Mouse (Mus musculus): Measurements from ENCODE around the gene Ppbp. TPM values are rescaled to one million over a fixed set of nuclear protein-coding genes. Genes with fewer than 3 reads are reported as not detected.

Ppbp gene
- not detected for polyA plus RNA-seq (2014; fragmentation: Illumina TruSeq; extraction: RNeasy Lipid Tissue Mini Kit (QIAGEN cat#74804); ENCODE audit: low read depth, low replicate concordance)

DNA sequence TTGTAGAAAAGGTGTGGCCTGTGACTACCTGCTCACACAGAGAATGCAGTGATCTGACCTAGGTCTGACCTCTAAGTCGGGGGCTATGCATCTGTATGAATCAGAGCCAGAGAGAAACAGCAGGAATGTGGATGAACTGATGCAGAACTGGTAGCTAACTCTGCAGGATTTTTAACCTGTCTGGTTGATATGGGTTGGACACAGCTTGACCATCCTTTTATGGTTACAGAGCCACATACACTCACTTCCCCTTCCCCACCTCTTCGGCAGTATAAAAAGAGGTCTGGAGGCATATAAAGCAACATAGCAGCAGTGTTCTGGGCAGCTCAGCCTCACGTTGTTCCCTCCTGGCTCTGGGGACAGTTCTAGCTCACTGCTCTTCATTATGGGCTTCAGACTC, at the start of gene Ppbp:
Gene Ppbp (plus strand): TSS at position 301 of the 400 bp plus-strand sequence.

DNA sequence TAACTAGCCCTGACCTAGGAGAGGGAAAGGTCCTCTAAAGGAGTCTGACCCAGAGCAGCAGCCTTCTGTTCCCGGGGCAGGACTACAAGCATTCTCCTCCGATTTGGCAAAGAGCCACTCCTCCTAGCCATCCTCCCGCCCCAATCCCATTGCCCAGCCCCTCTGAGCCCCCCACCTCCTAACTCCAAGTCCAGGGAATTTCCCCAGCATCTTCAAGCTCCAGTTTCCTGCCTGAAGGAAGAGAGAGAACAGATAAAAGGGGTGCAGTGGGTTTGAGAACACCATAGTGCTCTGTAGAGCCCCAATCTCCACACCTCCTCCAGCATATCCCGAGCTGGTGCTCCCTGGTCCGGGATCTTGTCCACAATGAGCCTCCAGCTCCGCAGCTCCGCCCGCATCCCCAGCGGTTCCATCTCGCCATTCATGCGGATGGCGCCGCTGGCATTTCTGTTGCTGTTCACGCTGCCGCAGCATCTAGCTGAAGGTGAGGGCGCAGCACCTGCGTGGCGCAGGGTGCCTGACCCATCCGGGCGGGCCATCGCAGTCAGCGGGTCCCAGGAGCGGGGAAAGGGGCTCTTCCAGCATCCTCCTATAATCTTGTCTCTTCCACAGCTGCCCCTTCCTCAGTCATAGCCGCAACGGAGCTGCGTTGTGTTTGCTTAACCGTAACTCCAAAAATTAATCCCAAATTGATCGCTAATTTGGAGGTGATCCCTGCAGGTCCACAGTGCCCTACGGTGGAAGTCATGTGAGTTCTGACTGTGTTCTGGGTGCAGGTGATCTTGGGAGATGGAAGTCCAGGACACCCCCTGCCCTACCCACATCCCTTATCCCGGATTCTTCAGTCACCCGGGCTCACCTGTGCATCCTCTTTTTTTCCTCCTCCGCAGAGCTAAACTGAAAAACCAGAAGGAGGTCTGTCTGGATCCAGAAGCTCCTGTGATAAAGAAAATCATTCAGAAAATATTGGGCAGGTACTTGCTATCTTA, 8.9 kb upstream of the Ppbp start, which contains the start of gene Cxcl5:
Gene Cxcl5 (plus strand): TSS at position 284 of the 989 bp plus-strand sequence.

GRCm38 (mm10) chr5:90771880-90772653, 3.7 kb downstream of the Ppbp start, which contains the start of gene Pf4:
Gene Pf4, plus strand, starts transcription at chr5:90772435.

DNA sequence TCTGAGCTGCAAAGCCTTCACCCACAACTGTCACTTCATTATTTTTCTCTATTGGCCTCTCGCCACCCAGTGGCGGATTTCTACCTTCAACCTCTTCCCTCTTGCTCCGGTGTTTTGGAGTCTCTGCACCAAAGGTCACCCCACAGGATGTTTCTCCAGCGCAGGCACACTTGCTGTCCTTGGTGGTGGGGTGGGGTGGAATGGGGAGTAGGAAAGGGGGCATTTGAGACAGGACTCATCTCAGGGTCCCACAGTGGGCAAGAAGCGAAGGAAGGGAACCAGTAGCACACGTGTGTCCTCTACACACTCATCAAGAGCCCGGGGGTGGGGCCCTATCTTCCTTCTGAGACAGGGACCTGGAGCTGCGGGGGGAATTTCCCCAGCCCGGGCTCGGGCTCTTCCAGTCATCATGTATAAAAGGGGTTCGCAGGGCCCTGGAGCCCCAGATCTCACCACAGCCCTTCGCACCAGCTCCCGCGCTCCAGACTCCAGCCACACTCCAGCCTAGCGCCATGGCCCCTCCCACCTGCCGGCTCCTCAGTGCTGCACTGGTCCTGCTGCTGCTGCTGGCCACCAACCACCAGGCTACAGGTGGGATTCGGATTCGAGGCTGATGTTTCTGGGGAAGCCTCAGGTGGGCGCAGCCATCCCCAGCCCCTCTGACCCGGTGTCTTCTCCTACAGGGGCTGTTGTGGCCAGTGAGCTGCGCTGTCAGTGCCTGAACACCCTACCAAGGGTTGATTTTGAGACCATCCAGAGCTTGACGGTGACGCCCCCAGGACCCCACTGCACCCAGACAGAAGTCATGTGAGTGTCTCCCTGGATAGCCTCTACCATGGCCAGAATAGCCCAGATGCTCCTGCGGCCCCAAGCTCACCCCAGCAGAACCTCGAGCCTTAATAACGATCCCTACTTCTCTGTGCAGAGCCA, 17.6 kb downstream of the Ppbp start, which contains the start of gene Cxcl3:
Gene Cxcl3 (plus strand): TSS at position 445 of the 930 bp plus-strand sequence.

DNA sequence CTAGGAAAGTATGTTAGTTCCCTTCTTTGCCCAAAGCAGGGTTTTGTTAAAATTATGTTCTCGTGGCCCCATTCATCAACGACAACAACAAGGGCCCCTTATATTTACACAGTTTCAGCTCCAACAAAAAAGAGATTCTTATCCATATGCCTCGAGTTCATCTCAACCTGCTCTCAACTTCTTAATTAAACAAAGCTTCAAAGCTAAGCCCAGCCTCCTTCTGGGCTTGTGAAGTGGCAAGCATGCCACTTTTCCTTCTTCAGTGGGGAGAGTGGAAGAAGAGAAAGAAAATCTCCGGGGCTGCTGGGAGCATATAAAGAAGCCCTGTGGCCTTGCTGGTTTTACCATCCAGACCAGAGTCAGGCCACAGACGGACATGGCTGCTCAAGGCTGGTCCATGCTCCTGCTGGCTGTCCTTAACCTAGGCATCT, 25.9 kb downstream of the Ppbp start, which contains the start of gene Cxcl15:
Gene Cxcl15 (plus strand): TSS at position 340 of the 431 bp plus-strand sequence.

Other genes starting within 250 kb of the Ppbp start
- 3.3 TPM for gene Afm, start 249.6 kb upstream of the Ppbp start, polyA plus RNA-seq (2014; fragmentation: Illumina TruSeq; extraction: RNeasy Lipid Tissue Mini Kit (QIAGEN cat#74804); ENCODE audit: low read depth, low replicate concordance)
- gene 5830473C10Rik, start 207.4 kb upstream of the Ppbp start, polyA plus RNA-seq (2014; fragmentation: Illumina TruSeq; extraction: RNeasy Lipid Tissue Mini Kit (QIAGEN cat#74804); ENCODE audit: low read depth, low replicate concordance): not detected
- 0.90 TPM for gene Rassf6, start 127.9 kb upstream of the Ppbp start, polyA plus RNA-seq (2014; fragmentation: Illumina TruSeq; extraction: RNeasy Lipid Tissue Mini Kit (QIAGEN cat#74804); ENCODE audit: low read depth, low replicate concordance)
- not detected for gene Cxcl5, start 9.2 kb upstream of the Ppbp start, polyA plus RNA-seq (2014; fragmentation: Illumina TruSeq; extraction: RNeasy Lipid Tissue Mini Kit (QIAGEN cat#74804); ENCODE audit: low read depth, low replicate concordance)
- gene Pf4, start 3.9 kb downstream of the Ppbp start, polyA plus RNA-seq (2014; fragmentation: Illumina TruSeq; extraction: RNeasy Lipid Tissue Mini Kit (QIAGEN cat#74804); ENCODE audit: low read depth, low replicate concordance): 4.8 TPM
- gene Cxcl3, start 17.6 kb downstream of the Ppbp start, polyA plus RNA-seq (2014; fragmentation: Illumina TruSeq; extraction: RNeasy Lipid Tissue Mini Kit (QIAGEN cat#74804); ENCODE audit: low read depth, low replicate concordance): not detected
- gene Cxcl15, start 26.0 kb downstream of the Ppbp start, polyA plus RNA-seq (2014; fragmentation: Illumina TruSeq; extraction: RNeasy Lipid Tissue Mini Kit (QIAGEN cat#74804); ENCODE audit: low read depth, low replicate concordance): not detected
- gene Cxcl1, start 122.7 kb downstream of the Ppbp start, polyA plus RNA-seq (2014; fragmentation: Illumina TruSeq; extraction: RNeasy Lipid Tissue Mini Kit (QIAGEN cat#74804); ENCODE audit: low read depth, low replicate concordance): 0.41 TPM
- gene Cxcl2, start 135.4 kb downstream of the Ppbp start, polyA plus RNA-seq (2014; fragmentation: Illumina TruSeq; extraction: RNeasy Lipid Tissue Mini Kit (QIAGEN cat#74804); ENCODE audit: low read depth, low replicate concordance): not detected
- 16.0 TPM for gene Mthfd2l, start 162.6 kb downstream of the Ppbp start, polyA plus RNA-seq (2014; fragmentation: Illumina TruSeq; extraction: RNeasy Lipid Tissue Mini Kit (QIAGEN cat#74804); ENCODE audit: low read depth, low replicate concordance)